Mouse (Mus musculus): ENCODE measurements at regions not wholly inside any gene's neighbourhood (a gene's known extent, or its start where the extent isn't known, plus 50 kb on each side); places are given as distances from the start of the nearest gene placed in this dataset.

DNA sequence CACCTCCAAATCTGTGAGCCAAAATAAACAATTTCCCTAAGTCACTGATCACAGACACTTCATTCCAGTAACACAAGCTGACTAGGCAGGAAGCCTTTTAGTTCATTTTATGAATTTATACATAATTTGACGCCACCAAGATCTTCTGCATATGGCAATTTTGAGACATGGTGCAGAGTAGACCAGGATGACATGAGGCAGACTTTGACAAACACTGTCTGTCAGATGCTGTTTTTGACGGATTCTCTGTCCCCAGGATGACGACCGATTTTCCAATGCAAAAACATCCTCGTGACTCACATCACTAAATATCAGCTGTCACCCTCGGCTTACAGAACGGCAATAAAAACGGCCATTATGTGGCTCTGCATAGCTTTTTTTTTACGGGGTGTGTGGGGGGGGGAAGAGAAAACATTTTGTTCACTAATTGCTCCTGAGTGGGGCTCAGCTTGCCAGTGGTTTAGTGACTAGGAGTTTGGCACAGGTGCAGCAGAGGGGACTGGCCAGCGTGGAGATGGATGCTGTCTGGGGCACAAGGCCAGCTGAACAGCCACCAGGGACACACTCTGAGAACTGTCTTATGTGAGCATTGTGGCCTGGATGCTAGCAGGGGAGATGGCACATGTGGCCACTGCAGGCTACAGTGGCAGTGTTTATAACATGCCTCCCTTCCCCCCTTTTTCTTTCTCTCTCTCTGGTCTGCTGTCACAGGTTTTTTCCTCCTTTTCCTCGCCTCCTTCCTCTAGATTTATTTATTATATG, 65.0 kb upstream of the Lrpap1 start:
- TF ChIP-seq CTCF (IDR thresholded peaks at IDR 0.05; ENCODE audit: low read depth) (no peak), EP300 (IDR thresholded peaks at IDR 0.05; ENCODE audit: low read depth) (no peak)
